Mouse (Mus musculus) brain, adult 2 months (tissue): ENCODE measurements around the gene Trim80.

Experiments used
- DNase-seq: peaks from one replicate; pipeline ENCODE4 v3.0.0; 2011; ENCODE audit warnings: low read depth, low spot score

Trim80 gene

GRCm38 (mm10) chr11:115439906-115440595, at the start of gene Trim80:
Gene Trim80 (plus strand): TSS chr11:115440545.
- no peak for DNase-seq

- peak; percentile 53 for DNase-seq
Measured at GRCm38 (mm10) chr11:115391358-115391757, 49.0 kb upstream of the Trim80 start.

DNA sequence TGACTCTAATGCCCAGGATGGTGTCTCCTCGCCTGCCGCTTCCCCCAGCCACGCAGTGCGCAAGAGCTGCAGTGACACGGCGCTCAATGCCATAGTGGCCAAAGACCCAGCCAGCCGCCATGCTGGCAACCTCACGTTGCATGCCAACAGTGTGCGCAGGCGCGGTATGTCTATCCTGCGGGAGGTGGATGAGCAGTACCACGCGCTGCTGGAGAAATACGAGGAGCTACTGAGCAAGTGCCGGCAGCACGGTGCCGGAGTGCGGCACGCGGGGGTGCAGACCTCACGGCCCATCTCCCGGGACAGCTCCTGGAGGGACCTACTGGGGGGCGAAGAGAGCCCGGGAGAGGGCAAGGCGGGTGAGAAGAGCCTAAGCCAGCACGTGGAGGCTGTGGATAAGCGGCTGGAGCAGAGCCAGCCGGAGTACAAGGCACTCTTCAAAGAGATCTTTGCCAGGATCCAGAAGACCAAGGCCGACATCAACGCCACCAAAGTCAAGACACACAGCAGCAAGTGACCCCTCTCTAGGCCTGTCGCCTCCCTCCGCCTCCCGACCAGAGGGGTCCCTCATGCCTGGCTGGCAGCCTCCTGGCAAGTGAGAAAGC, 46.5 kb upstream of the Trim80 start:
- DNase-seq, result peak; percentile 85

- no peak for DNase-seq
Measured at GRCm38 (mm10) chr11:115398085-115398484, 42.3 kb upstream of the Trim80 start.

GRCm38 (mm10) chr11:115400126-115400525, 40.2 kb upstream of the Trim80 start:
- peak; percentile 61 for DNase-seq

GRCm38 (mm10) chr11:115400630-115401391, 39.5 kb upstream of the Trim80 start:
- peak; percentile 94 for DNase-seq

DNA sequence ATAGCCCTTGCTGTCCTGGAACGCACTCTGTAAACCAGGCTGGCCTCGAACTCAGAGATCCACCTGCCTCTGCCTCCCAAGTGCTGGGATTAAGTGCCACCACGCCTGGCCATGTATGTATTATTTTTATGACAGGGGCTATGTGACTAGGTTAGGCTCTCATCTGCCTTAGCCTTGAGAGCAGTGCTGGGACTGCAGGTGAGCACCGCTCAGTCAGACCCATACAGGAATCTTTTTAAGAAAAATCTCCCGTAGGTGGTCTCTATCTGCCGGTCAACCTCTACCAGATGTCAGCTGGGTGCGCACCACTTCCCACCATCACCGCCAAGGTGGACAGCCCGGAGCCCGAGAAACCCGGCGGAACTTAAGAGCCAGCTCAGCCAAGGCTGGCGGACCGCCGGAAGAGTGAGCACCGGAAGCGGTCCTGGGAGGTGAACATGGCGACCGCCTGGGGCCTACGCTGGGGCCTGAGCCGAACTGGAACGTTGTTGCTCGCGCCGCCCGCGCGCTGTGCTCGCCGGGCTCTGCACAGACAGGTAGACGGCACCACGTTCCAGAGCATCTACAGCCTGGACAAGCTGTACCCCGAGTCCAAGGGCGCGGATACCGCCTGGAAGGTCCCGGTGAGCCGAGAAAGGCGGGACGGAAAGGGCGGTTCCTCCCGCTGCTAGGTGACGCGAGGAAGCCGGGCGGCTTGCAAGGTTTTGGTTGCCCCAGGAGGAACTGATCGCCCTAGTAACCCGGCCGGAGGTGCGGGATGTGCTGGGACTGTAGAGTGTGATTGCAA, 36.8 kb upstream of the Trim80 start, which contains the start of gene Mrpl58:
Gene Mrpl58 (plus strand): TSS at position 415 of the 787 bp plus-strand sequence.
- DNase-seq, result peak; percentile 96

- DNase-seq, result no peak
Measured at GRCm38 (mm10) chr11:115405723-115406122, 34.6 kb upstream of the Trim80 start.

DNA sequence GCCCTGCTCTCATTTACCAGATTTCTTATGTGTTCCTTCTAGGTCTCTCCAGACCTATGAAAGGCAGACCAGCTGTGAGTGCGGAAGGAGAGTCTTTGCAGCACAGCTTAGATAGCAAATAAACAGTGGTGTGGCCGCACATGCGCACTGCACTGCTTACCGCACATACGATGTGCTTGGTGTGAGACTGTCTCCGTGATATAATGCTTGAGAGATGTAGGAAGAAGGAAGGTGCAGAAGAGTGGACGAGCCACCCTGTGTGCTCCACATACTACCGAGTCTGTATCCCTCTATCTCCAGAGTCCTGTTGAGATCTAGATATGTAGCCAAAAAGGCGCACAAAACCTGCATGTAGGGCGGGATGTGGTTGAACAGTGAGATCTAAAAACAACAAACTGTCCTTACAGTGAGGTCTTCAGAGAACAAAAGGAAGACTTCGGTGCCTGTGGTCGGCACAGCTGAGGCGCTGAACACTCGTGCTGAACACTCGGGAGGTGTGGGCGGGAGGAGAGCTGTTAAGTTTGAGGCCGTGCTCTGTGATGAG, 33.4 kb upstream of the Trim80 start:
- no peak for DNase-seq

DNA sequence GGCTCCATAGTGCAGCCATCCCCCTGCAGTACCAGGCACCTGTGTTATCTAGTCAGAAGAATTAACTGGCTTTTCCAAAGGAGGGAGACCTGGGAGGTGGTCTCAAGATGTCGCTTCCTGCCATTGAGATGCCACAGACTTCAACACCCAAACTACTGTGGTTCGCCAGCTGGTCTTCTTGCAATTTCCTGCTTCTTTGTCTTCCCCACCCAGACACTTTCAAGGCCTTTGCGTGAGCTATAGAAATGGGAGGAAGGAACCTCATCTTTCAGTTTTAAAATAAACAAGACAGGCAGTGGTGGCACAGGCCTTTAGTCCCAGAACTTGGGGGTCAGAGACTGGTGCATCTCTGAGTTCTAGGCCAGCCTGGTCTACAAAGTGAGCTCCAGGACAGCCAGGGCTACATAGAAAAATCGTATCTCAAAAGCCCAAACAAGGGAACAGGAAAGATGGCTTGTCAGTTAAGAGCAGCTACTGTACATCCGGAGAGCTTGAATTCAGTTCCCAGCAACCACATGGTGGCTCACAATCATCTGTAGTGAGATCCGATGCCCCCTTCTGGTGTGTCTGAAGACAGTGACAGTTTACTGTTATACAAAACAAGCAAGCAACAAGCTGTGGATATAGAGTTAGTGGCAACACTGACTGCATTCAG, 32.0 kb upstream of the Trim80 start:
- DNase-seq, result no peak

GRCm38 (mm10) chr11:115409556-115409955, 30.8 kb upstream of the Trim80 start:
- peak; percentile 63 for DNase-seq

- DNase-seq, result peak; percentile 99
Measured at GRCm38 (mm10) chr11:115419531-115420237, 20.7 kb upstream of the Trim80 start, which contains the start of the genes Atp5h and Kctd2. Gene Atp5h (minus strand): TSS chr11:115419962. Gene Kctd2 (plus strand): TSS chr11:115420128.

DNA sequence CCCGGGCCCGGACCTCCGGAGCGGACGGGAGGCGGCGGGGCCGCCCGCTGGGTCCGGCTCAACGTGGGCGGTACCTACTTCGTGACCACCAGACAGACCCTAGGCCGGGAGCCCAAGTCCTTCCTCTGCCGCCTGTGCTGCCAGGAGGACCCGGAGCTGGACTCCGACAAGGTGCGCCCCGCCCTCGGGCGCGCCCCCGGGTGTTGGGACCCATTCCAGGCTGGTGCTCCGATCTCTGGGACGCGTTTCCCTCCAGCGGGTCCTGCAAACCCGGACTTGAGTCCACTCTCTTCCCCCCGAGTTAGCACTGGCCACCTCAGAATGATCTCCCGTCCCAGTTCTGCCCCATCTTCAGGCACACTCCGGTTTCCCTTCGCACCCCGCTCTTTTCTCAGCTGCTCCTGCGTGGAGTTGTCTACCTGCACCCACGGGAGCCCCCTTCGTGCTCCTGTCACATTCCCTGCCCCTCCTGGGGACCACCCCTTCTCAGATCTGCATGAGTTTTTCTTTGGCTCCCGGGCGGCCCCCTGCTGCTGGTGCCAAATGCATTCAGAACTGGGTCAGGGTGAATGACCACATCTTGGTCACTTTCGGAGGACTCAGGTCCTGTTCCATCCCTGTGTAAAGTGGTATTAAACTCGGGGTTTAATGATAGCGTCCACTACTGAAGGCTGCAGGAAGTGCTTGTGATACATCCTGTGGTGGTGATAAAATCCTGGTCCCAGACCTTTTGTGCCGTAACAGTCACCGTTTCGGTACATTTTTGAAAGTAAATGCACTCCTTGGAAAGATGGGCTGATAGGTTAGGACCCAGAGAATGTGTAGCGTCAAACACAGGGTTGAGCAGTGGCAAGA, 19.8 kb upstream of the Trim80 start:
- peak; percentile 56 for DNase-seq

DNA sequence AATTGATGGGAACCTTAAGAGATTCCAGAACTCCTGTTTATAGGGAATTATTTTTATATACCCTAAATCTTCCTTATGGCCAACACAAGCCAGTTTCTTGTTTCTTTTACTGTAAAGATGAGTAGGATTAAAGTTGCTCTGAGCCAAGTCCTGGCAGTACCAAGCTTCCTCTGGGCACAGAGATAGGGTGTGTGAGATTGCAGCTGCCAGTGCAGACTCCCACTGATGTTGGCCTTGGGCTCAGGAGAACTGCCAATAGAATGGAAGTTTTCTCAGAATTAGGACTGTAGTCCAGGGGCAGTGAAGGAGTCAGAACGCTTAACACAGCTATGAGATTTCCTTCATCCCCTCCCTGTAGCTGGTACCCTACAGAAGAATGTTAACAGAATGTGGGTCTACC, 19.0 kb upstream of the Trim80 start:
- peak; percentile 63 for DNase-seq

DNA sequence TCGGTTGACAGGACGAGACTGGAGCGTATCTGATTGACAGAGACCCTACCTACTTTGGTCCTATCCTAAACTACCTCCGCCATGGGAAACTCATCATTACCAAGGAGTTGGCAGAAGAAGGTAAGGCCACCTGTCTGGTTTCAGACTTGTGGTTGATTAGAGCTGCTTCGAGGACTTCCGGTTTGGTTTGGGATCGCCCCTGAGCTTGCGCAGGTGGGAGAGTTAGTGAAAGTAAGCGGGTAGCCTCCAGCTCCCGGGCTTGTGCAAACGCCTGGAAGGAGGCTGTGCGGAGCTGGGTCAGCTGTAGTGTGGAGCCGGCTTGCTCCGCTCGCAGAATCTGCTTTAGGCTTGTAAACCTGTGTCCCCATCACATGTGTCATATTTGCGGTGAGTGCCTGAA, 18.4 kb upstream of the Trim80 start:
- no peak for DNase-seq

DNA sequence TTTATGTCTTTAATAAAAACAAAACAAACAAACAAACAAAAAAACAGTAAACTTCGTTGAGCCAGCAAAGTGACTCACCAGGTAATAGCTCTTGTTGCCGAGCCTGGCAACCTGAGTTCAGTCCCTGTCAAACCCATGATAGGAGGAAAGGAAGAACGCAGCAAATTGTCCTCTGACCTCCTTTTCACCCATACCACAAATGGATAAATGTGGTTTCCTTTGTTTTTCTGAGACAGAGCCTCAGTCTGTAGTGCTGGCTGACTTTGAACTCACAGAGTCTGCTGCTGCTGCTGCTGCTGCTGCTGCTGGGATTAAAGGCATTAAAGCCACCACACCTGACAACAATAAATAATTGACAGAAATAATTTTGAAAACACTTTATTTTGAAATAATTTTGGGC, 17.3 kb upstream of the Trim80 start:
- DNase-seq, result no peak

- DNase-seq, result no peak
Measured at GRCm38 (mm10) chr11:115424666-115425065, 15.7 kb upstream of the Trim80 start.

DNA sequence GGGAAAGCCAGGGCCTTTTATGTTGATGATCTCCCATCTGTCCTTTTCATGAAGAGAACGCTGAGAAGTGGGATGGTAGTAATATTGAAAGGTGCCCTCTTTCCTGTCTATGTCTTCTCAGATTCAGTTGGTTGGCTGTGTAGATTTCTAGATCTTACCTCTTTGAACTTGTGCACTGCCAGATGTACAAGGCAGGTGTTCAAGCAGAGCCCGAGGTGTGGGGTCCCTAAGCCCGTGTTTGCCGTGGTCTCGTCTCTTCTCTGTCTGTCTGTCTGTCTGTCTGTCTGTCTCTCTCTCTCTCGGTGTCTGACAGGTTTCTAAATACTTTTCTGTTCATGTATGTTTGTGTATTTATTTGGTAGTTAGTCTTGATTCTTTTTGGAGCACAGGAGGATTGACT, 14.7 kb upstream of the Trim80 start:
- no peak for DNase-seq
